Mouse (Mus musculus) megakaryocyte progenitor cell, adult 5-6 weeks (primary cell): ENCODE measurements at regions not wholly inside any gene's neighbourhood (a gene's known extent, or its start where the extent isn't known, plus 50 kb on each side); places are given as distances from the start of the nearest gene placed in this dataset.

Experiments
- ATAC-seq: replicated peaks from 2 replicates; pipeline ENCODE4 v1.8.0; 2016; ENCODE audit warnings: mild to moderate bottlenecking, moderate TSS enrichment, inconsistent platforms; ENCODE audit not compliant: poor library complexity

GRCm38 (mm10) chr2:34043064-34043463 lies 155.3 kb upstream of the Mvb12b start:
- no peak for ATAC-seq

- ATAC-seq, result no peak
These were observed 154.6 kb upstream of the Mvb12b start for GRCm38 (mm10) chr2:34042336-34042735.

DNA sequence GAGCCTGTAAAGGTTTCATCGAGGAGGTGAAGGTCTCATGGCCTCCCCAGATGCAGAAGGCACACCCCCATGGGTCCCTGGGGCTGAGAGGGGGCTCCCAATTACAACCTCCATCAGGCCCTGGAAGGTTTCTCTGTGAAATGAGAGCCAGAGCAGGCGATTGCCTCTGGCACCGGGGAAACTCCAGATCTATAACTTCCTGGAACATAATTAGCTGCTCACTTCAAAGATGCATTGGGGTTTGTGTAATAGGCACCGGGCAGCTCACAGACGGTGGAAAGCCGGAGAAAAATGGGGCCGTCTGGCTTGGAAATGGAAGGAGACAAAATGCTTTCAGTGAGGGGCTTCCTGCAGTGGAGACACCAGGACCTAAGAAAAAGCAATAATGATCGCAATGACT lies 151.2 kb upstream of the Mvb12b start:
- no peak for ATAC-seq

GRCm38 (mm10) chr2:34033212-34033611 lies 145.5 kb upstream of the Mvb12b start:
- no peak for ATAC-seq

GRCm38 (mm10) chr2:34031421-34031820 lies 143.7 kb upstream of the Mvb12b start:
- no peak for ATAC-seq

DNA sequence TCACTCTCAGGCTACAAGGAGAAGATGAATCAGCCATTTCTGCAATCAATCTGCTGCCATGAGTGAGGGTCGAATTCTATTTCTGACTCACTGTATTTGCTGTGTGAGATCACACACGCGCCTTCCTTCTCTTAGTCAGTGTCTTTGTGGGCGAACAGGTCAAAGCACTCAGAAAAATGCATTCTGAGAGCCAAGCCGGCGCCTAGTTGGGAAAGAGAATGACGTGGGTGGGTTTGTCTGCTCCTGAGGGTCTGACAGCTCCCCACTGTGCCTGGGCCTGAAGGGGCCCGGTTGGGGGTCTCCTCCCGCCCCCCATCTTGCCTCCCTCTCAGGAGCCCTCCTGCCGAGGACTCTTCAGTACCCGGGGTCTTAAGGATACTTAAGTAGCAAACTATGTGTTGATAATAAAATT lies 143.3 kb upstream of the Mvb12b start:
- ATAC-seq, result no peak

DNA sequence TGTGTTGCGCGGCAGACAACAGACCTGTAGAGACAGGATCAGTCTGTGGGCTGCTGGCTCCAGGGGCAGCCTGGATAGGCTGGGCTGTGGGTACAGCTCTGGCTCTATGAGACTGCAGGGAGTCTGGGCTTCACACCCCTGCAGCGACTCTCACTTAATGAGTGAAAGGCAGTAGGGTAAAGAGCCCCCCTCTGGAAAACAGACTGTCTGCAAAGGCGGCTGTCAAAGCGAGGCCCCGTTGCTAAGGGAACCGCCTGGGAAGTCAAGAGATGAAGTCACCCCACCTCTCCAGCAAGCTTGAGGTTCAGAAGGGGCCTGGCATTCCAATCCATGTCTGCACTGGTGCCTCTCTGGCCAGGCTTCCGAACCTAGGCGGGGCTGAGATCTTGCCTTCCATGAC lies 139.7 kb upstream of the Mvb12b start:
- ATAC-seq, result no peak

DNA sequence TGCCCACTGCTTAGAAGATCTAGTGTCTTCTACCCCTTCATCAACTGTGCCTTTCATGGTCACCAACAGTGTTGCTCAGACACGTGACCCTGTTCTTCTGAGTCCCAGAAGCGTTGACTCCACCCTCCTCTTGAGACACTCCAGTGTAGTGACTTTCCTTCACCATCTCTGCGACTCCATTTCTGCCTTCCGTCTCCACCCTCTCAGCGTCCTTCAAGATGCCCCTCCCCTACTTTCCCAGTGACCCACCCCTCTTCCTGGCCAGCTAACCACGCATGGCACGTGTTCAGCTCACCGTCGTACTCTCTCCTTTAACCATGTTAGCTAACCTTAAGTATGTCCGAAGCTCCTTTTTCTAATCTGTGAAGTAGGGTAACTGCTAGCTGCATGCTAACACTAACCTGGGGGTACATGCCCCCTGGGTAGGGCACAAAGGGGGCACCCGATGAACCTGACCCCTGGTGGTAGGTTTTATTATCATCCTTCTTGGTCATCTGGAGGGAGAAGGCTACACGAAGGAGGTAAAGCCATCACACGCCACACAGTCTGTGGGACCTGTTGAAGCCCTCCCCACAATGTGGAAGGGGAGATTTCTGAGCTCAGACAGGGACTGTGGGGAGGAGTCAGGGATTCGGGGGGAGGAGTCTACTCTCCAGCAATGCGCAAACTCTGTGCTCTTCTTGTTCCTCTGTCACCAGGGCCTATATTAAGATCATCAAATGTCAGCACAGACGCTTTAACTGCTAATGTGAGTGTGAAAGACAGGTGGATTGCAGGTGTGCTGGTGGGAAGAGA lies 139.0 kb upstream of the Mvb12b start:
- ATAC-seq, result no peak

DNA sequence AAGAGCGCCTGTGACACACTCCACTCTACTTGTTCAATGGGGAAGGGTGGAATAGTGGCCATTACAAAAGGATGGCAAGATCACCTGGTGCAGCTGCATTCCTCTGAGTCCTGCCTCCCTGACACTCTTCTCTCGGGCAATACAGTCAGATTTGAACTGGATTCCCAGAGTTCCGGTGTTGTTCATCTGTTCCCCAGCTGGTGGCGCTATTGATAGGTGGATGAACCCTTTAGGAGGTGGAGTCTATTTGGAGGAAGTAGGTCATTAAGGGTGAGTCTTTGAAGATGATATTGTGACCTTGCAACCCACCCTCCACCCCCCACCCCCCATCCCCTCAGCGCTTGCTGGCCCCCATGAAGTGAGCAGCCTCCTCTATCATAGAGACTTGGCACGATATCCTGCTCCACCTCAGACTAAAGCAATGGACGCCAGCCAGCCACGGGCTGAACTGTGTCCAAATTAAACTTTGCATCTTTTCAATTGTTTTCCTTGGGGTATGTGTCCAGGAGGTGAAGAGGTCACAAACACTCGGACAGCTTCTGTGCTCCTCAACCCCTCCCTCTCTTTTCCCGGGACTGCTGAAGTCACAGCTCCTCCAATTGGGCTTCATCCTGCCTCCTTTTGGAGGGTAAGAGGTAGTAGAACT lies 138.1 kb upstream of the Mvb12b start:
- ATAC-seq, result peak; percentile 57

DNA sequence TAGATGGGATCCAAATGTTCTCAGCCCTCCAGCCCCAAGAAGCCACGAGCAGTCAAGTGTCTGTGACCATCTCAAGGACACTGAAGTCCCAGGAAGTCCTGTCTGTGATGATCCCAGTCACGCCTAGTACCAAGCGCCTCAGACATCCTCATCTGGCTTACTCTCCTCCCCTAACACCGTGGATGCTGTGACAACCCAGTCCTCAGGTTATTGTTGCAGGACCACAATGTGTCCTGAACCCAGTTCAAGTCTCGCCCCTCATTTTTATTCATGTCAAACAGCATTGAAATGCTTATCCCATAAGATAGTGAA lies 129.4 kb upstream of the Mvb12b start:
- no peak for ATAC-seq

DNA sequence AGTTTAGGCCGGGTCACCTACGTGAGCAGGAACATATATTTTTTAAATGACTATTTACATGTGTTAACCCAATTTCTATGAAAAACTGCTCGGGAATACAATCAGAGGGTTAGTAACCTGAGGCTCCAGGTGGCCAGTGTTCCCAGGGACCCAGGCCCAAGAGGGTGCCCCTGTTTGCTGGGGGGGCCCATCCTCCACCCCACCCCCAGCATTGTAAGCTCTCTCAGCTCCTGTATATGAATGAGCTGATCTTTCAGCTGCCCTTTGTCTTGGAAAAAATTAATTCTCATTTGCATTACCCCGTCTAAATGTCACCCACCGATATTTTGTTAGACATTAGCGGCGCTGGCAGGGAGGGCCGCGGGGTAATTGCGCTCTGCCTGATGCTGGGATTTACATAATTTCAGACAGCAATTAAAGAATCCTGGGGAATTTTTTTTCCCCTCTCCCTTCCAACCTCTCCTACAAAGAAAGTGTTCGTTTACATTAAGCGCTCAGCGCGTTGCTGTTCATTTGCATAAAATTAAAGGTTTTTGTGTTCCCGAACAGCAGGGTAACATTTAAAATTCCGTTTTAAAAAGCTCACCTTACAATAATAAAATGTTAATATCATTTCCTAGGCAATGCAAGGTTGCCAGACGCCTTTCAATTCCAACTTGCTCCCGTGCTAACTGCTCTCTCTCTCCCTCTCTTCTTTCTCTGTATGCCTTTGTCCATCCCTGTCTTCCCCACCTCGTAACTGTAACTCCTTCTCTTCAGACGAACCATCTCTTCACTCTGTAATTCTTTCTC lies 128.8 kb upstream of the Mvb12b start:
- ATAC-seq, result no peak

DNA sequence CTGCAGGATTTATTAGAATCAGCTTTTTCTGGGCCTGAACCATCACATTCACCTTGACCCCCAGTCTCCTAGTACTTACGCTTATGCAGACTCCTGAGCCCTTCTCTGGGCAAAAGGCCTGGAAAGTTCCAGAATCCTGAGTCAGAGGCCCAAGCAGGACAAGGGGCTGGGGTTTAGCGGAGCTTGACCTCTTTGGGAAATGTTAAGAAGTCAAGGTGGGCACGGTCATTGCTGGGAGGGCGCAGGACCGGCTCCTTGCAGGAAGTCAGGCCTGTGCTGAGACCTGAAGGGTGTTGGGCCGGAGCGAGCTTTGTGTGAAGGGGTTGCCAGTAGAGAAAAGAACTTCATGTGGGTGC lies 127.9 kb upstream of the Mvb12b start:
- ATAC-seq, result no peak

- ATAC-seq, result no peak
These were observed 127.3 kb upstream of the Mvb12b start for GRCm38 (mm10) chr2:34014868-34015639.

GRCm38 (mm10) chr2:34010166-34010565 lies 122.4 kb upstream of the Mvb12b start:
- no peak for ATAC-seq

- no peak for ATAC-seq
These were observed 120.2 kb upstream of the Mvb12b start for GRCm38 (mm10) chr2:34007916-34008315.

DNA sequence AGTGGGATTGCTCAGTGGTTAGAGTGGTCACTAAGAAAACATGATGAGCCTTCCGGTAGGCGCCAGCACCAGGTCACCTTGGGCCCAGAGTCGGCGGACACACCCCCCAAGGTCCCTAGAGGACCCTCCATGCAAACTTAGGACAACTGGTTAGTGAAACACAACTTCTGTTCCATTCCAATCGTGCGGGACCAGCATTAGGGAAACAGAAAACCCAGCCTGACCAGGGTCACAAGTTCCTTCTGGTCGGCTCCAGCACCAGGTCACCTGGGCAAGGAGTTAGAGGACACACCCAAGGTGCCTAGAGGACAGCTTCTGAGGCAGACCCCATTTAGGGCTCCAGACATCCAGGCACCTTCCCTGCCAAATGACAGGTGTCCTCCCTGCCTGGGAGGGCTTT lies 109.4 kb upstream of the Mvb12b start:
- ATAC-seq, result no peak

GRCm38 (mm10) chr2:33996331-33996730 lies 108.6 kb upstream of the Mvb12b start:
- no peak for ATAC-seq

DNA sequence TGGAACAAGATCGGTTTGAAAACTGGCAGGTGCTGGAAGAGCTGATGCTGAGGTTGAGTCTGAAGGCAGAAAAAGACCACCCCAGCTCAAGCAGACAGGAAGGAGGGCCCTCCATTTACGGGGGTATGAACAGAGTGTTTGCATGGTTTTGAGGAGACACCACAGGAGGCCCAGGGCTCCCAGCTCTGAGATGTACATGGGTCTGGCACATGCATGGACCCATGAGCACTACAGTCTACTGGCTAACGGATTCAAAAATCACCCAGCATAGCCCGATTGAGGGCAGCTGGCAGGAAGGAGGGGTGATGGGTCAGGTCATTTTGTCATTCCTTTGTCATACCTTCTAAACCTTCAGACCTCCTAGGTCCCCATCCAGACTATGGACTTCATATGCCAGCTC lies 103.6 kb upstream of the Mvb12b start:
- ATAC-seq, result no peak

GRCm38 (mm10) chr2:33990711-33991110 lies 103.0 kb upstream of the Mvb12b start:
- no peak for ATAC-seq

DNA sequence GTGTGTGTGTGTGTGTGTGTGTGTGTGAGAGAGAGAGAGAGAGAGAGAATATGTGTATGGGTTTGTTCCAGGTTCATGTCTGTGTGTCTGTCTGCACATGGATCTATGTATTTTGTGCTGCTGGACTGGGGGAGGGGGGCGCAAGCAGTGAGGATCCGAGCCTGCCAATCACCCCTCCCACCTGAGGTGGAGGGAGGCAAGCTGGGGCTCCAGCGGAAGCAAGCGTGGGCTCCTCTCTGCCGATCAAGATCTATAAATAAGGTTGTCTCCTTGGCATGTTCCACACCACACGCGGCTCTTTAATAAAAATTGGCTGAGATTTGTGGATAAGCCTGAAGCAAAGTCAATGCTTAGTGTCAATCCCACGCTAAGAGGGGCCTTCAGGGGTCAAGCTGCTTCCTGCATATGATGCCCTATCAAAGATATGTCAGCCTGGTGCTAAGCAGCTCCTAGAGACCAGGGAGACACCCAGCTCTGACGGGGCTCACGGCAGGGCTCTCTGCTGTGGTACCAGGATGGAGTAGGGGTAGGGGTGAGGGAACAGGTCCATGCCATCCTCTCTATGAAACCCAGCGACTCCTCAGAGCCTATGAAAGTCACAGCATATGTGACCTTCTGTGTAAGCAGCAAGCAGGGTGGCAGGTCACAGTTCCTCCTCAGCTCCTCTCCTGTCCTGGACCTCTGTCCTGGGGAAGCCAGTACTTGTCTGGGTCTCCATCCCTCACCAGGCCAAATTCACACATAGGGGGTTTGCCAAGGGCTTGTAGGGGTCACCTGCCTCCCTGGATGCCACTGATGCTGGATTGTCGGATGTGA lies 102.0 kb upstream of the Mvb12b start:
- ATAC-seq, result no peak

GRCm38 (mm10) chr2:33986420-33986819 lies 98.7 kb upstream of the Mvb12b start:
- no peak for ATAC-seq
